Mouse (Mus musculus) cerebellum, adult 2 months (tissue): Measurements from ENCODE around the gene Prap1.

Experiments
- CTCF ChIP-seq: fragments of 200-500 bp; IDR thresholded peaks from 2 replicates; pipeline ENCODE4 v1.5.1; 2011; ENCODE audit warnings: low read depth, mild to moderate bottlenecking, control low read depth, low read length, moderate library complexity, borderline replicate concordance; ENCODE audit not compliant: insufficient read depth
- POLR2A ChIP-seq: fragments of 200-500 bp; IDR thresholded peaks from 2 replicates; pipeline ENCODE4 v1.6.1; 2011; ENCODE audit warnings: low read length, control low read depth, borderline replicate concordance; ENCODE audit not compliant: insufficient read depth

GRCm38 (mm10) chr7:140095556-140095955 is 2.4 kb downstream of the Prap1 start:
- TF ChIP-seq POLR2A (no peak), CTCF (no peak)
